Mouse (Mus musculus) bone marrow, adult 2 months (tissue): ENCODE data around the gene Nrl.

ENCODE experiments used
- CTCF ChIP-seq: fragments of 200-500 bp; IDR thresholded peaks from 2 replicates; pipeline ENCODE4 v1.5.1; 2011; ENCODE audit warnings: low read length, control low read depth; ENCODE audit not compliant: control insufficient read depth, insufficient read depth
- POLR2A ChIP-seq: fragments of 200-500 bp; IDR thresholded peaks from 2 replicates; pipeline ENCODE4 v1.6.1; 2011; ENCODE audit warnings: low read depth, mild to moderate bottlenecking, control low read depth, low read length, borderline replicate concordance; ENCODE audit not compliant: control insufficient read depth

DNA sequence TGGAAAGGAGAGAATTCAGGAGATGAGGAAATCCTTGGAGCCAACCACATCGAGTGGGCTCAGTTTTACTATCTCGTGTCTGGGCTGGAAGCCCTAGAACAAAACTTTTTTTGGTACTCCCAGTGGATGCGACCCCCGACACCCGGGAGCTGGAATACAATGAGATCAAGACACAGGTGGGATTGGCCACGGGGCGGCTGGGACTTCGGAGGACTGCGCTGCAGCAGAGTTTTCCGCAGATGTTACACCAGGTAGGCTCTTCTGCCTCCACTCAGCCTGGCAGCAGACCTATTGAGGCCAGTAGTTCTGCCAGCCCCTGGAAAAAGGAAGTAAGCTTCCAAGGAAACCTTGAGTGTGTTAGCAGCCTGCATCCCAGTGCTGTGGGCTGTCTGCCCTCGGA is 38.5 kb upstream of the Nrl start:
- TF ChIP-seq POLR2A (no peak), CTCF (no peak)
